In genomic region chr3:107002249-107003123, GRCm38 (mm10) we compare ENCODE assay signal across 23 mouse cellular contexts. TPM values are rescaled to one million over a fixed set of nuclear protein-coding genes. Genes with fewer than 3 reads are reported as not detected.
DNase-seq lines count a peak whose midpoint lies in the region; ATAC-seq lines count a peak whose summit lies in the region.
"Had no signal": no experiment of that assay in that cellular context is flagged by ENCODE, and none has a peak within 500 bp of the region (broad histone marks: within the 10 kb centered on the region; RNA-seq: fewer than 3 reads in every experiment).

No protein-coding gene starts in this region.

- no peaks in the 10 kb centered on the region for H3K36me3 ChIP-seq in forebrain, embryonic 11.5 days (ENCODE audit: control insufficient read depth, insufficient read depth, low read length)
- H3K36me3 ChIP-seq in forebrain, embryonic 10.5 days (replicated peaks), result no peaks in the 10 kb centered on the region
- H3K36me3 ChIP-seq in midbrain, embryonic 12.5 days, result no peaks in the 10 kb centered on the region
- H3K36me3 ChIP-seq in midbrain, embryonic 11.5 days (ENCODE audit: control insufficient read depth, insufficient read depth, low read length), result no peaks in the 10 kb centered on the region
- H3K36me3 ChIP-seq in forebrain, embryonic 16.5 days (ENCODE audit: control insufficient read depth, insufficient read depth), result no peaks in the 10 kb centered on the region
- H3K36me3 ChIP-seq: embryonic facial prominence, embryonic 12.5 days; heart, embryonic 10.5 days had no signal

- H3K4me1 ChIP-seq in forebrain, embryonic 11.5 days (replicated peaks; ENCODE audit: control insufficient read depth, insufficient read depth, low read length), result no peaks in the 10 kb centered on the region
- H3K4me1 ChIP-seq in forebrain, embryonic 10.5 days, result no peaks in the 10 kb centered on the region
- H3K4me1 ChIP-seq in midbrain, embryonic 12.5 days, result no peaks in the 10 kb centered on the region; the same call in 1 of the 2 replicates
- no peaks in the 10 kb centered on the region for H3K4me1 ChIP-seq in midbrain, embryonic 11.5 days (ENCODE audit: control insufficient read depth, insufficient read depth, low read length)
- H3K4me1 ChIP-seq in forebrain, embryonic 16.5 days (replicated peaks; ENCODE audit: control insufficient read depth, insufficient read depth, low read length), result peaks cover 7% of the 10 kb centered on the region
- H3K4me1 ChIP-seq: embryonic facial prominence, embryonic 12.5 days; heart, embryonic 10.5 days had no signal

- ATAC-seq in forebrain, embryonic 11.5 days (replicated peaks; ENCODE audit: low FRiP score), result peak; percentile 76
- peak; percentile 44; the same call in 1 of the 2 replicates for ATAC-seq in midbrain, embryonic 12.5 days (ENCODE audit: low FRiP score, low read depth)
- ATAC-seq in midbrain, embryonic 11.5 days (ENCODE audit: low FRiP score), result no peak
- peak; percentile 47 for ATAC-seq in forebrain, embryonic 16.5 days
- no peak for ATAC-seq in inflammation-experienced regulatory T-cells, adult 6 months
- ATAC-seq: Patski had no signal

- H3K4me3 ChIP-seq in forebrain, embryonic 11.5 days (ENCODE audit: low read depth, low read length), result no peak overlapping the region
- H3K4me3 ChIP-seq in forebrain, embryonic 10.5 days, result no peak overlapping the region
- H3K4me3 ChIP-seq in midbrain, embryonic 12.5 days, result no peak overlapping the region
- H3K4me3 ChIP-seq in midbrain, embryonic 11.5 days (ENCODE audit: low read depth, low read length), result no peak overlapping the region
- H3K4me3 ChIP-seq in forebrain, embryonic 16.5 days (replicated peaks; ENCODE audit: low read length), result no peak overlapping the region
- H3K4me3 ChIP-seq: embryonic facial prominence, embryonic 12.5 days; erythroblast, embryonic 14.5 days; heart, embryonic 10.5 days; layer of hippocampus, adult 2 months; myocyte had no signal

- no peaks in the 10 kb centered on the region for H3K9me3 ChIP-seq in forebrain, embryonic 11.5 days (ENCODE audit: control insufficient read depth, low read length)
- H3K9me3 ChIP-seq in forebrain, embryonic 10.5 days, result no peaks in the 10 kb centered on the region
- no peaks in the 10 kb centered on the region for H3K9me3 ChIP-seq in midbrain, embryonic 12.5 days
- H3K9me3 ChIP-seq in midbrain, embryonic 11.5 days (ENCODE audit: control insufficient read depth, low read length), result no peaks in the 10 kb centered on the region
- no peaks in the 10 kb centered on the region for H3K9me3 ChIP-seq in forebrain, embryonic 16.5 days (ENCODE audit: control insufficient read depth, low read length)
- H3K9me3 ChIP-seq: embryonic facial prominence, embryonic 12.5 days; heart, embryonic 10.5 days had no signal

- no peak overlapping the region for H3K4me2 ChIP-seq in forebrain, embryonic 11.5 days (ENCODE audit: low read depth, low read length, severe bottlenecking)
- H3K4me2 ChIP-seq in midbrain, embryonic 12.5 days (replicated peaks), result no peak overlapping the region
- H3K4me2 ChIP-seq in midbrain, embryonic 11.5 days, result no peak overlapping the region
- H3K4me2 ChIP-seq in forebrain, embryonic 16.5 days (ENCODE audit: low read length), result no peak overlapping the region
- H3K4me2 ChIP-seq: embryonic facial prominence, embryonic 12.5 days had no signal

- H3K9ac ChIP-seq in forebrain, embryonic 11.5 days (ENCODE audit: low read length), result no peak overlapping the region
- no peak overlapping the region for H3K9ac ChIP-seq in midbrain, embryonic 12.5 days (replicated peaks)
- H3K9ac ChIP-seq in midbrain, embryonic 11.5 days (ENCODE audit: low read length), result no peak overlapping the region
- H3K9ac ChIP-seq in forebrain, embryonic 16.5 days (replicated peaks; ENCODE audit: low read depth, low read length), result no peak overlapping the region
- H3K9ac ChIP-seq: embryonic facial prominence, embryonic 12.5 days had no signal

- no peak overlapping the region for H3K27ac ChIP-seq in forebrain, embryonic 11.5 days (ENCODE audit: low read depth, low read length)
- no peak overlapping the region for H3K27ac ChIP-seq in forebrain, embryonic 10.5 days
- H3K27ac ChIP-seq in midbrain, embryonic 12.5 days (replicated peaks), result no peak overlapping the region
- no peak overlapping the region for H3K27ac ChIP-seq in midbrain, embryonic 11.5 days (ENCODE audit: low read depth, low read length)
- H3K27ac ChIP-seq in forebrain, embryonic 16.5 days (ENCODE audit: low read length), result no peak overlapping the region
- H3K27ac ChIP-seq: embryonic facial prominence, embryonic 12.5 days; heart, embryonic 10.5 days; layer of hippocampus, adult 2 months had no signal

- no peaks in the 10 kb centered on the region for H3K27me3 ChIP-seq in forebrain, embryonic 11.5 days (ENCODE audit: control insufficient read depth, insufficient read depth, low read length)
- no peaks in the 10 kb centered on the region for H3K27me3 ChIP-seq in forebrain, embryonic 10.5 days (ENCODE audit: poor library complexity, severe bottlenecking)
- H3K27me3 ChIP-seq in midbrain, embryonic 12.5 days, result no peaks in the 10 kb centered on the region
- no peaks in the 10 kb centered on the region for H3K27me3 ChIP-seq in midbrain, embryonic 11.5 days (ENCODE audit: control insufficient read depth, insufficient read depth, low read length)
- no peaks in the 10 kb centered on the region for H3K27me3 ChIP-seq in forebrain, embryonic 16.5 days (replicated peaks; ENCODE audit: control insufficient read depth, insufficient read depth, low read length)
- H3K27me3 ChIP-seq: embryonic facial prominence, embryonic 12.5 days had no signal

- WGBS in forebrain, embryonic 11.5 days, result 53% methylated on average over 8 of the region's 8 CpGs
- WGBS in forebrain, embryonic 10.5 days, result 71% methylated on average over 8 of the region's 8 CpGs
- WGBS in midbrain, embryonic 12.5 days, result 85% methylated on average over 8 of the region's 8 CpGs
- 83% methylated on average over 8 of the region's 8 CpGs for WGBS in midbrain, embryonic 11.5 days
- WGBS in forebrain, embryonic 16.5 days, result 22% methylated on average over 8 of the region's 8 CpGs

- DNase-seq in forebrain, embryonic 11.5 days (ENCODE audit: low spot score), result no peak
- DNase-seq in forebrain, embryonic 10.5 days (ENCODE audit: extremely low spot score, low spot score), result no peak
- no peak for DNase-seq in midbrain, embryonic 11.5 days (ENCODE audit: low spot score, missing footprints)
- DNase-seq in brain, adult 2 months (ENCODE audit: low read depth, low spot score), result peak; percentile 35
- DNase-seq in left cerebral cortex, adult 8-10 months (ENCODE audit: low spot score in 2 of 2), result no peak
- DNase-seq: adrenal gland, postnatal 36 days; cerebellum, adult 11-12 months; cerebellum, postnatal 10 days; gastrocnemius, postnatal 10 days; heart, postnatal 4 days; kidney, adult 2 months; kidney, postnatal 25 days; midbrain, embryonic 14.5 days; right cerebral cortex, postnatal 14 days had no signal

RNA-seq across cellular contexts. Expression of gene Kcna3, which starts 33.5 kb away (rescaled TPM):
- polyA plus RNA-seq in forebrain, embryonic 11.5 days (2014; fragmentation: Nextera tagmentation; extraction: Ambion mirVana), result 9.2 and 9.5 TPM in 2 replicates
- 3.3 and 3.5 TPM in 2 replicates for polyA plus RNA-seq in forebrain, embryonic 10.5 days (2016; fragmentation: Nextera tagmentation; extraction: Ambion mirVana)
- polyA plus RNA-seq in midbrain, embryonic 12.5 days (2016; fragmentation: Nextera tagmentation; extraction: Ambion mirVana), result 8.9 and 10.1 TPM in 2 replicates
- polyA plus RNA-seq in midbrain, embryonic 11.5 days (2014; fragmentation: Nextera tagmentation; extraction: Ambion mirVana), result 4.1 and 4.6 TPM in 2 replicates
- 14.7 and 15.7 TPM in 2 replicates for polyA plus RNA-seq in forebrain, embryonic 16.5 days (2015; fragmentation: Nextera tagmentation; extraction: Ambion mirVana)
- total RNA-seq in left cerebral cortex, adult 8-10 months (2022), result 10 to 100 TPM; 26.9 to 31.1 (median 27.7) TPM
- 10 to 100 TPM in 2 of 3 experiments, 1 to 10 TPM in 1; 9.4 to 18.5 (median 14.0) TPM for polyA plus RNA-seq in inflammation-experienced regulatory T-cells, adult 6 months (2017; shearing (Covaris generic))
- polyA plus RNA-seq: erythroblast, embryonic 14.5 days; Patski had no signal

Comparison
In these comparisons a context has a peak if more than half of its experiments do, and no peak if none do; other contexts are left out.
1. ATAC-seq: peak in forebrain, embryonic 11.5 days (single experiment), midbrain, embryonic 12.5 days (single experiment) and forebrain, embryonic 16.5 days (single experiment); none in midbrain, embryonic 11.5 days (single experiment) and inflammation-experienced regulatory T-cells, adult 6 months (single experiment).